ENCODE assay signal across 25 mouse cellular contexts in the genomic region with DNA sequence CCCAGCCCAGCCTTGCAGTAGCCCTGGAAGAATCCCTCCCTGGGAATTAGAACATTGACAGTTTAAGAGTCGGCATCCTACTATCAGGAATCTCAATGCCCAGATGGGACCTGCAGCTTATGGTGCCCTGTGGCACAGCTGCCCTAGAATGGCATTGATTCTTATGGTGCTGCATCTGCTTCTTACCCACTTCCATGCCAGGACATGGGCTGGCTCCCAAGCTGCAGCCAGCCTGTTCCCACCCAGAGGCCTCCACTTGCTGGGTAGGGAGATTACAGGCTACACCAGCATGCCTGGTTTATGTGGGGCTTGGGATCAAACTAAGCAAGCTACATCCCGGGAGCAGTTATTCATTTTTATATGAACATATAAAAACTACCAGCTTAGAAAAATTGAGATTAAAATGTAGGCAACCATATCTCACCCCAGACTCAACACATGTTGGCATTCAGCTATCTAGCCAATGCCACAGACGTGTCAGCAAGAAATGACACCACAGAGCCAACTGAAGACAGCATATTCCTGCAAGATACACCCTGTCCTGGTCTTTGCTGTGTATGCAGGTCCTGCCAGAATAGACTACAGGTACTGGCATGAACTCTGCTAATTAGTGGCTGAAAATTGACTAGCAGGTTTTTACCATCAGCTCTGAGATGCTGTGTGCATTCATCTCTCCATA. TPM values are rescaled to one million over a fixed set of nuclear protein-coding genes. Genes with fewer than 3 reads are reported as not detected.
"Had no signal": no experiment of that assay in that cellular context is flagged by ENCODE, and none has a peak within 500 bp of the region (broad histone marks: within the 10 kb centered on the region; RNA-seq: fewer than 3 reads in every experiment).

No protein-coding gene starts in this region.

- H3K4me2 ChIP-seq: limb, embryonic 12.5 days; limb, embryonic 15.5 days; liver, embryonic 11.5 days; lung, embryonic 14.5 days; midbrain, embryonic 12.5 days; midbrain, embryonic 15.5 days; neural tube, embryonic 13.5 days; stomach, embryonic 15.5 days had no signal

- H3K36me3 ChIP-seq: limb, embryonic 12.5 days; limb, embryonic 15.5 days; midbrain, embryonic 12.5 days; midbrain, embryonic 15.5 days; neural tube, embryonic 13.5 days; stomach, embryonic 15.5 days had no signal

- H3K9me3 ChIP-seq: limb, embryonic 12.5 days; limb, embryonic 15.5 days; megakaryocyte, embryonic 14.5 days; midbrain, embryonic 12.5 days; midbrain, embryonic 15.5 days; neural tube, embryonic 13.5 days; stomach, embryonic 15.5 days had no signal

- DNase-seq: kidney, adult 8-10 months; kidney, postnatal 14 days; kidney, postnatal 4 days; left cerebral cortex, postnatal 4 days; liver, postnatal 0 days; lung, embryonic 14.5 days; retina, postnatal 1 day; right cerebral cortex, postnatal 25 days; spleen, adult 18-20 months; thymus, postnatal 25 days had no signal

- H3K27me3 ChIP-seq: limb, embryonic 12.5 days; limb, embryonic 15.5 days; midbrain, embryonic 12.5 days; midbrain, embryonic 15.5 days; stomach, embryonic 15.5 days had no signal

- H3K4me1 ChIP-seq: megakaryocyte, embryonic 14.5 days; midbrain, embryonic 12.5 days; midbrain, embryonic 15.5 days; stomach, embryonic 15.5 days had no signal

- H3K4me3 ChIP-seq: limb, embryonic 12.5 days; limb, embryonic 15.5 days; megakaryocyte, embryonic 14.5 days; midbrain, embryonic 12.5 days; midbrain, embryonic 15.5 days; myocyte; neural tube, embryonic 13.5 days; stomach, embryonic 15.5 days had no signal

- ATAC-seq: liver, postnatal 0 days; lung, postnatal 0 days; midbrain, embryonic 15.5 days had no signal

- H3K9ac ChIP-seq: limb, embryonic 12.5 days; limb, embryonic 15.5 days; liver, embryonic 14.5 days; liver, postnatal 0 days; lung, embryonic 14.5 days; midbrain, embryonic 12.5 days; midbrain, embryonic 15.5 days; neural tube, embryonic 13.5 days; stomach, embryonic 15.5 days had no signal

- H3K27ac ChIP-seq: limb, embryonic 12.5 days; limb, embryonic 15.5 days; liver, embryonic 14.5 days; macrophage; midbrain, embryonic 12.5 days; midbrain, embryonic 15.5 days; neural tube, embryonic 13.5 days; stomach, embryonic 15.5 days had no signal

RNA-seq across cellular contexts. Expression of a gene that starts 42.7 kb away (rescaled TPM):
- total RNA-seq: left cerebral cortex, postnatal 14 days; left cerebral cortex, postnatal 4 days; monocyte, adult 5-6 weeks; neutrophil, adult 5-6 weeks had no signal
- polyA plus RNA-seq: limb, embryonic 12.5 days; limb, embryonic 15.5 days; liver, embryonic 11.5 days; lung, embryonic 14.5 days; macrophage; midbrain, embryonic 12.5 days; neural tube, embryonic 13.5 days had no signal
